Mouse (Mus musculus) cerebellum, adult 9-10 months (tissue): ENCODE measurements at regions not wholly inside any gene's neighbourhood (a gene's known extent, or its start where the extent isn't known, plus 50 kb on each side); places are given as distances from the start of the nearest gene placed in this dataset.

Experiments used
- DNase-seq: peaks from one replicate; pipeline ENCODE4 v3.0.0; 2022

DNA sequence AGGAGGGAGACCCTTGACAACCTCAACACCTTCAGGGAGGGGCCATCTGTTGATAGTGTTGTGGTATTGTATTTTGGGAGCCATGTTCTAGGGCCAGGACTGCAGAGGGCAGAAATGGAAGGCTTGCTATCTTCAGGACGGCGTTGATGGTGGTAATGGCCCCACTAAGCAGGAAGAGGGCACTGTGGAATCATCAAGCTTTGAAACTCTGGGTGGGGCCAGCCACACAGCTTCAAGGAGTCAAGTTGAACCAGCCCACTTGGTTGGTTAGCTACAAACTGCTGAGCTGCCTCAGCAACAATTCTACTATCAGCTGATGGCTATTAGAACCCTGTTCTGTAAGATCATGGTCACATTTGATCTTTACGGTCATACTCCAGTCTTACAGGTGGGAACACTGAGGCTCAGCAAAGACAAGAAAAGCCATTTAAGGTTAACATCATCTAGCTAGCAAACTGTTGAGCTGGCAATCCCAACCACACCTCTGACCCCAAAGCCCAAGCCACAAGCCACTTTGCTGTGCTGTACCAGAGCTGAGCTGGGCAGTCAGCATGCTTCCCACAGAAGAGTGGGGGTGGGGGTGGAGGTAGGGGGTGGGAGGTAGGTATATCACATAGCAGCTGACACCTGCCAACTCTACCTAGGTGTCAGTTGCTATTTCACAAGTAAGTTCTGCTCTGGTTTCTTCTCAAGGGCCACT lies 203.9 kb downstream of the Uaca start:
- DNase-seq: no peak

DNA sequence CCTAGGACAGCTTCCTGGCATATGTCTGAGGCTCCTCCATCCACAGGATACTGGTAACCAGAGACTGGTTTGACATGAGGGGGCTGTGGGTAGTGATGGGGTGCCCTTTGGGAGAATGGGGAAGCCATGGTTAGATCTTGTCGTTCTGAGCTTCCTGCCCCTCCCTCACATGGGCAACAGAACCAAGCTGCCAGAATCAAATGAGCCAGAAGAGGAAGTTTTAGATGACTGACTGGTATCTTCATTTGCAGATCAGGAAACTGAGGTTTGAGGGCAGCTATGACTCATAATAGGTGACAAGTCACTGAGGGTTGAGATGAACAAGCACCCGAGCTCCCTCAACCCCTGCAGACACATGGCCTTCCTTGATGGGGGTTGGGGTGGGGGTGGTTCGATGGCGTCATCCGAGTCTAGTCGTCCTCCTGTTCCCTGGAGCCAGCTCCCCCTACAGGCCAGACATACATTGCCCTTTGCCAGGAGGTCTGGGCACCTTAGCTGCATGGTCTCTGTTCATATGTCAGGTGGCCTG lies 204.7 kb downstream of the Uaca start:
- DNase-seq: no peak

DNA sequence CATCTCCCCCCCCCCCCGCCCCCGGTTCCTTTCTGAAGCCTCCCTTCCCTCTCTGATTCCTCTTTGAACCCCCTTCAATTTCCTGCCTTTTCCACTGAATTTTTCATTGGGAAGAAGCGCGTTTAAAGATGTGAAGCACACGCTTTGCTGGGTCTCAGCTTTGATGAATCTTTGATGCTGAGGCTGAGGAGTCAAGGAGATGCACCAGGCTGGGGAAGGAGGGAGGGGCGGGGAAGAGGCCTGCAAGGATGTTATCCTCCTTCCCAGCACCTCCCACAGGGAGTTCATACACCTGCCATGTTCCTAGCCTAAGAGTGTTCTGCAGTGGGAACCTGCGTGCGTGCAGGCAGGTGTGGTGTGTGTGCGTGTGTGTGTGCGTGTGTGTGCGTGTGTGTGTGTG lies 205.9 kb downstream of the Uaca start:
- no peak for DNase-seq

DNA sequence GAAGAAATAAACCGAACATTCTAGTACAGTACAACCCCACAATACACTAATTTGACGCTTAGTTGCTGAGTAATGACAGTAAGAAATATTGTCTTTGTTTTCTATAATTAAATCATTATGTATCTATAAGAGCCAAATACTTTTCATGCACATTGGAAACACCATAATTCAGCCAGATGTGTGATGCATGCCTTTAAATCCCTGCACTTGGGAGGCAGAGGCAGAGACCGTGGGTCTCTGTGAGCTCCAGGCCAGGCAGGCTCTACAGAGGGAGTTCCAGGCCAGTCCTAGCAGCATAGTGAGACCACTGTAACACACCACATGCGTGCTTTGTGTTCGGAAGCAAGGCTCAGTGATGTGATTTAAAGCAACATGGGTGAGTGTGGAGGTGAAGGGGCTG lies 208.2 kb downstream of the Uaca start:
- no peak for DNase-seq

DNA sequence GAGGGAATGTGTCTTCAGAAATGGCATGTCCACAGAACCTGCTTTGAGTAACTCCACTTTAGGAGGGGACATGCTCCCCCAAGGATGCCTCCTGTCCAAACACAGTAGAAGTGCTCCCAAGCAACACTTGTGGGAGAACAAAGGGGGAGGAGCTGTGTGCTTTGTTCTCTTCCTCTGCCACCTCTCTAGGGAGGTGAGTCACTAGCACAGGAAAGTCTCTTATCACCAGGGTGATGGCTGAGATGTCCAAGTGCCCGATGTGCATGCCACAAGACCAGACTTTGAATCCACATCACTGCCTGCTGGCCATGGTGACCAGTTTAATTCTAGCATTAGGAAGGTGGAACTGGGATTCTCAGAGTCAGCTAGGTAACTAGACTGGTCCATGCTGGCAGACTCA lies 214.1 kb downstream of the Uaca start:
- no peak for DNase-seq

DNA sequence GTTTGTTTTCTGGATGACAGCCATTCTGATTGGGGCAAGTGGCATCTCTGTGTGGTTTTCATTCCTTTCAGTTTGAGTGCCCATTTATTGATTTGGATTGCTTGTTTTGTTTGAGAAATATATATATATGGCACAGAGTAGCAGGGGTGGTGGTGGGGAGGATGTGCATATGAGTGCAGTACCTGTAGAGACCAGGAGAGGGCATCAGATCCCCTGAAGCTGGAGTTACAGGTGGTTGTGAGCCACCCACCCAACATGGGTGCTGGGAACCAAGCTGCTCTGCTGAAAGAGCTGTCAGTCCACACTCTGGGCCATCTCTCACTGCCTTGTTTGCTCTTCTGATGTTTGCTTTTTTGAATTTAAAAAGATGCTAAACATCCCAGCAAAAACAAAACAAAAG lies 216.7 kb downstream of the Uaca start:
- DNase-seq: no peak

DNA sequence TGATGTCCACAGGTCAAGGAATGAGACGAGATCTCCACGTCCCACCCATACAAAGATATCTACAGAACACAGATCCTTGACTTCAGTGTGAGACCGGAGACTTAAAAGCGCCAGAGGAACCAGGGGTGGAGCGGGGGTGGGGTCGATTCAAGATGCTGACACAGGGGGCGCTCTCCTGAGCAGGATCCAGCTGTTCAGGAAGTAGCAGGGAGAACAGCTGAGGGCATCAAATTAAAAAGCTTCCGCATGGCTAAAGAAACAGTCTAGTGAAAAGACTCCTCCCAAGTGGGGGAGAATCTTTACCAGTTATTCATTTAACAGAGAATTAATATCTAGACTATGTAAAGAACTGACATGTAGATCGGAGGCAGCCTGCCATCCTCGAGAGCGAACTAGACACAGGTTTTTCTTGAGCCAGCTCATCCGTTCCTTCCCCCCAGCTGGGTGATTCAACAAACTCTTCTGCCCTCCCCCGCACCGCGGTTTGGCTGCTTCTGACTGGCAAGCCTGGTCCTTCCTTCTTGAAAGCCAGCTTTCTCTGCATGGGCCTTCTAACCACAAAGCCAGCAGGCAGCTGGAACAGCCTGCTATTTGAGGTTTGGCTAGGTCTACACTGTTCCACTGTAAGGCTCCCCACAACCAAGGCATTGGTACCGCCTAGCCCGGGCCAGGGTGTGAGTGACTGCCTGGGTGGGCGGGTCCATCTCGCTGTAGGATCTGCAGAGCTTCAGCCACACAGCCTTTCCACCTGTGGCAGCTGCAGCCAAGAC lies 218.6 kb downstream of the Uaca start:
- DNase-seq: peak; percentile 22

DNA sequence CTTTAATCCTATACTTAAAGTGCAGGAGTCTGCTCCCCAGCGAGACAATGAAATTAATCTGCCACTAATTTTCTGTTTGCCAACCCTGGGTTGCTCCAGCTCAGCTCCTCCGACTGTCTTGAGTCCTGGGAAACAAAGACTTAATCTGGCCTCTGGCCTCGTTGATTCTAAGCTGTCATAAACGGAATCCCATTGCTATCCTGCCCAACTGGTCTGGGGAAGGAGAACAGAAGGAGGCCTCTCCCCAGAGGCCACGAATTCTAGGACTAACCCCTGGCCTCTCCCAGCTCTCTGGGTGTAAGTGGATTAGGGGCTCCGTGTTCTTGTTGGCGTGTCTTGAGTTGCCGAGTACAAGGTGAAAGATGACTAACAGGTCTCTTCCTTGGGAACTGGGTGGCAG lies 219.8 kb downstream of the Uaca start:
- no peak for DNase-seq

DNA sequence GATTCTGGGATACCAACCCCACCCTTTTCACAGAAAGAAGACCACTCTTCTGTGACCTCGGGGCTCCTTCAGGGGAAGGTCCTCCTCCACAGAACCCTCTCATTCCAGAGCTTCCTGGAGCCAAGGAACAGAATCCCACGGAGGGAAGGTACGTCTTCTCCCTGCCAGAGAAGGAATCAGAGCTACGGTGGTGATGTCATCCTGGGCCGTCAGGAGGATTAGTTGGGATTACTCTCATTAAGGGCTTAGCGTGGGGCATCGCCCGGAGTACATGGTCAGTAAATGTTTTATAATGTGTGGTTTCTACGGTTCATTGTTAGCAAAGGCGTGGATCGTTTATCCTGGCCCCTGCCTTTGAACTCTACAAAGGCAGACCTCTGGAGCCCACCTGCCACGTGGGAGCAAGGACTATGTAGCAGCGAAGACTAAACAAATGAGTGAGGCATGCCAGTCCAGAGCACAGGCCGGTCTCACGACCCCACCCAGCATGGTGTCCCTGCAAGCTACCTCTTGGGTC lies 221.1 kb downstream of the Uaca start:
- DNase-seq: no peak

DNA sequence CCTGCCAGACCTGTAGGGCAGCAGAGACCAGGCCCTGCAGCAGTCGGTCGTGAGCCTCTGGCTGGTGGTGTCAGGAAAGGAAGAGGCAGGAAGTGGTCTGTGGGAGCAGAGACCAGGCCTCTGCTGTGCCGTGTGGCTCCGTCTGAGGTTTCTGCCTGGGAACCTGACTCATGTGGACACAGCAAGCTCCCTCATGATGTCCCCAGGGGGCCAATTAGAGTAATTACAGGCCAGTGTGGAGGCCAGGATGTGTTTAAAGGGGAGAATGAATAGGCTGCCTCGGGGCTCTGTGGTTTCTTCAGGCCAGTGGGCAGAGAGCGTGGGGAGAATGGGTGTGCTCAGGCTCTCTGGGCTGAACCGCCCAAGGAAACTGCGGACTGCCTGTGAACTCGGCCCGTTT lies 222.3 kb downstream of the Uaca start:
- DNase-seq: no peak

DNA sequence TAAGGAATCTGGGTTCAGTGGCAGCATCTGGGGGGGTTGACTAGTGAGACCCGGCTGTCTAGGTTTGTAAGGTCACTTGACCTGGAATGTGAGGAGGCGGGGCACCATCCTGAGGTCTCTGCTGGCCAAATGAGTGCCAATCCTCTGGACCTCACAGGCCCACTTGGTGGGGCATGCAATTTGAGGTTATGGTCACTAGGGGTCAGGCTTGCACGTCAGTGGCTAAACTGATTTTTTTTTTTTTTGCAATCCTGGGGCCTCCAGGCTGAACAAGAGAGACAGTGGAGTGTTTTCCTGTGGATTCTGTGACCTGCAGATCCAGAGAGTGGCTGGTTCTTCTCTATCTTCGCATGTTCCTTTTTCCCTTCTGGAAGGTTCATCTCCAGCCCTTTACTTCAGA lies 225.6 kb downstream of the Uaca start:
- DNase-seq: no peak

DNA sequence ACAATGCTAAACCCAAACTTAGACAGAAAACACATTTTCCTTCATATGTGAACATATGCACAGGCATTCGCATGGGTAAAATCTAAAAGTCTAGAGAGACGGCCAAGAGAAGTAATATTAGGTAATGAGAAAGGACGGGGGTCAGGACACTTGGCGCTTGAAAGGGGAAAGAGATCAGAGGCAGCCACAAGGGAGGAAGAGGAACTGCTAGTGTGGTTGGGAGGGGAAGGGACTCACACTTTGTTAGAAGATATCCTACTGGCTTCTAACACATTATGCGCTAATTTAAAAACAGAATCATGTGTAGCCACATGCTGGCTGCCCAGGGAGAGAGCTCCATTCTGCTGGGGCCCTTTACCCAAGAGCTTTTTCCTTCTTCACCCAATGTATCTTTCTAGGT lies 227.5 kb downstream of the Uaca start:
- no peak for DNase-seq

DNA sequence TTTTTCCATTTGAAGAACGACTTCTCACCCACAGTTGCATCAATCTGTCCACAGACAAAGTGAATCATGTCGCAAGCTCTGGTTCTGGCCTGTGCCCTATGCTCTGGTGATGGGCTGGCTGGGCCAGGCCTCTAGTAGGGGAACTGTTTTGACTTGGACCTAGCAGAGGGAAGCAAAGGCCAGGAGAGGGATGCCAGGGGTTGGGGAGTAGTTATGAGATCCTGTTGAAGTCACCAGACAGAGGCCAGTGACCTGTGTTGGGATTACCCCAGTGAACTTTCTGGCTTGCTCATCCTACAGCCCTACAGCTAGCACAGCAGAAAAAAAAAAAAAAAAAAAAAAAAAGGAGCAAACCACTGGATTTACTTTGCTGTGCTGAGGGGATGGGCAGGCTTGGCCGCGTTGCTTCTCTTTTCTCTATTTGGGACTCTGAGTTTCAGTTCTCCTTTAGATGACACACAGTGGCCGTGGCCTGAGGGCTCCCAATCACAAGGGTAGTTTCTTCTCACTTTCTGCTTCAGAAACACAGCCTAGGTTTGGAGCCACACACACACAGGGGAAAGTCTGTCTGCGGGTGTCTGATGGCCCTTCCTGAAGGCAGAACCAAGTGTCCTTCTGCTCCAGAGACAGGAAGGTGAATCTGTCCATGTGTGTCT lies 228.2 kb downstream of the Uaca start:
- DNase-seq: no peak

DNA sequence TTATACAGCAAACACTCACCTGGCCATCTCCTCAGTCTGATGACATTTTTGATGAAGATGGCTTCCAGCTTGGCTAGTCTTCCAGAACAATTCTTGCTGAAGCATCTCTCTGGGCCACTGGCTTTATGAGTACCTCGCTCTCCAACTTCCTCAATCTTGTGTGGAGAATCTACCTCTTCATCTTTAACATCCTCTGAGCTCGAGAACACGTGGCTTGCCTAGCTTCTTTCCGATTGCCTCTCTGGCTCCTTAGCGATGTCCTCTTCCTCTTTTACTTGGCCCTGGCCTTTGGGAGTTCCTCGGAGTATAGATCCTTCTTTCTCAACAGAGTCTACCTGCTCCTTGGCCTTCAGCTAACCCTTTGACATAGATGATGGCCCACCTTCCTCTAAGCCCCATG lies 231.0 kb downstream of the Uaca start:
- DNase-seq: no peak

DNA sequence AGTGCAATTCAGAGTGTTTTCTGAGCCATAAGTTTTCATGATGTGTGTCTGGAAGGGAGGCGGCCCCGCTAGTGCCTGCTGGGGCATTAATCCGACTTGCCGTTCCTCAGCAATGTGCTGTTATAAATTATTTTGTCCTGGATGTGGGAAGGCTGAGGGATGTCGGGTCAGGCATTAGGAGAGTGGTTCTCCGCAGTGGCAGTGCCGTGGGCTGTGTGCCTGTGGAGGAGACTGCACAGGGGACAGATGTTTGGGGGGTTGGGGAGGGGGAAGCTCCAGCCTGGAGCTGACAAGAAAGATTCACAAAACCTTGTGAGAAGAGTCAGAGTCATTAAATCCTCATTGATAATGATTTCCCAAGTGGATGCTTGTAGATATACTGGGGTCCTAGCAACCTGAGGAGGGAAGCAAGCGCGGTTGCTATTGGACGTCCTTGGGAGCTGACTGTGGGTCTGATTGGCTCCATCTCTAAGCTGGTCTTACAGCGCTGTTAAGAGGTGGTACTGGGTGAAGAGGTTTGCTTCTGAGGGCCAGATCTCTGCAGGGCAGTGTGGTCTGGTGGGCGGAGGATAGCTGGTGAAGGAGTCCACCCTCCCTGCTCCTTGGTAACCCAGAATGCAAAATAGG lies 234.5 kb downstream of the Uaca start:
- no peak for DNase-seq

DNA sequence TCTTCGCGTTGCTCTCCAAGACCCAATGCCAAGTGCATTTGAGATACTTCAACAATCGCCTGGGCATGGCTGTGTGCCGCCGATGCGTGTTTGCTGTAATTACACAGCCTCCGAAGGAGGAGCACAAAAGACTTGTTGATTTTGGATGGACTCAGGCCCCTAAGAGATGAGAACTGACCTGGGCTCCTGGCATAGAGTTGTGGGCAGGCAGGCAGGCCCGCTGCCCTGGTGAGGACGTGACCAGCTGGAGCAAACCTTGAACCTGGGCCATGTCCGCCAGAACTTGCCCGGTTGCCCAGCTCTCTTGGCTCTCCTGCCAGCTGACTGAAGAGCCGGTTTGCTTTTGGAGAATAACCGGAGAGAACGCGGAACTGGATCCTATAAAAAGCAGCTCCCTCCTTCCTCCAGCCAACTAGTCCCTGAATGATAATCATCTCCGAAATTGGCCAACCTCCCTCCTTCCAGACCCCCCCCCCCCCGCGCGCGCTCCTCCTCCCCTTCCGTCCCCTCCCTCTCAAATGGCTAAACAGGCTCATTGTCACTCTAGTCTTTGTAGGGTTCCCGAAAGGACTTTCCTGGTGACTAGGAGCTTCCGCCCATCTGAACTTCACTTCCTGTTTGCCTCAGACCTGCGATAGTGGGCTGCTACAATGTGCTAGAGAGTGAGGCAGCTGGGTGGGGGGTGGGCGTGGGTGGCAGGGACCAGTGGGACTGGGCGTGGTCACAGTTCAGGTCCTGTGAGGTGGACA lies 237.5 kb downstream of the Uaca start:
- DNase-seq: peak; percentile 88

DNA sequence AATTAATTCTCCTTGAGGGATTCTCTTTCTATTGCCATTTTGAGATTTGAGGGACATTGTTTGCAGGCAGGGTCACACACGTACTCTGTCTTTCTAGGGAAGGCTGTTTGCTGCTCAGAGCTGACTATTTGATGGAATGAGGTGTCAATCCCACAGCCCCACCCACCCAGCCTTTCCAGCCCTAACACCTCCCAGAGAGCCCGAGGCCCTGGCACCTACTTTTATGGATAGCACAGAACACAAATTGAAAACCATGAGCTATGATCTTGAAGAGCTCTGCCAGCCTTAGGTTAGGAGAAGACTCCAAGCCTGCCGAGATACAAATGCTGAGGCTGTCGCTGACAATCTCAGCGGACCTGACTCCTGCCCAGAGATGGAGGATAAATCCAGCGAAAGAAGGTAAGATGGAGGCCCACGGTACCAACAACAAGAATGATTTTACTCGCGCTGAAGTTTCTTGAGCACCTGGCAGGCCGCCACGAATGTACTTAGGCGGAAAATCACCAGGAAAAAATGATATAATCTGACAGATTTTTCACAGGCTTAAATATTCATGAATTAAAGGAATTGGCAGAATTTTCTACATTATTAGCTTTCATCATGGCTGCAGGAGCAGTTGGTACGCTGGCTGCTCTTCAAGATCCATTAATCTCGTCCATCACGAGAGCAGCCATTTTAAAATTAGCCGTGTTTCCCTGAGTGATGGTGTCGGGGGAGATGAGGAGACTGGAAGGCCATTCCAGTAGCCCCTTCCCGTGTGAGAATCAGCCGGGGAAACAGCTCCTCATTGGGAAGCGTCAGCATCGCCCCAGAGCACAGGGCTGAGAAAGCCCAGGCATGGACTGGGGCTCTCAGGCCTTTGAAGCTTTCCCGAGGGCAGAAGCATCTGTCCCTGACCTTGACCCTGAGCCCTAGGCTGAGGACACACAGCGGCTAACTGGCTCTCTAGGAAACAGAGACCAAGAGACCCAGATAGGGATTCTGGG lies 238.4 kb downstream of the Uaca start:
- no peak for DNase-seq

DNA sequence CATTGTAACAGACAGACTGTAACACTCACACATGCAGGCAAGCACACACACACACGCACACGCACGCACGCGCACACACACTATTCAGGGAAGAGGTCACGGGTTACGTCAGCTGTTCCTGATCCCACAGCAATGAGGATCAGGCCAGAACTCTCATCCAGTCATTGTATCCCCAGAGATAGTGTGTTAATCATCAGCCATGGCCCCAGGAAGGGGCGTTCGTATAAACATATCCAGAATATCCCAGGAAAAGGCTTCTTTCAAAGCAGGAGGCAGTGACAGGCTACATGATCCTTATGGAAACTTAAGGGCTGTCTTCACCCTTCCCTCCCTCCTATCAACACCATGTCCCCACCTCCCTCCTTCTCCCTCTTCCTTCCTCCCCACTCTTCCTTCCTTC lies 239.3 kb downstream of the Uaca start:
- no peak for DNase-seq

DNA sequence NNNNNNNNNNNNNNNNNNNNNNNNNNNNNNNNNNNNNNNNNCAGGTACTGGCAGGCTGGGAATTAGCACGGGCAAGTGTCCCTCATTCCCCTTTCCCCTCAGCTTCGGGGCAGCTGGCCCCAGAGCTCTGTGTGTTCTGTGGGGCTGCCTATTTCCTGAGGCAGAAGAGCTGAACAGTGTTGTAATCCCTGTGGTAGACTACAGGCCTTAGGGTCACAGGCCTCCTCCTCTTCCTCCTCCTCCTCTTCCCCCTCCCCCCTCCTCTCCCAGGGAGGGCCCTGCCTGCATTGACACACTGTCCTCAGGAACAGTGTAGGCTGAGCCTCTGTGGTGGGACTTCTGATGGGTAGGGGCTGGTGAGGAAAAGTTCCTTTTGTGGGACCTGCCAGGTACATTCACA lies 247.7 kb downstream of the Uaca start:
- no peak for DNase-seq

DNA sequence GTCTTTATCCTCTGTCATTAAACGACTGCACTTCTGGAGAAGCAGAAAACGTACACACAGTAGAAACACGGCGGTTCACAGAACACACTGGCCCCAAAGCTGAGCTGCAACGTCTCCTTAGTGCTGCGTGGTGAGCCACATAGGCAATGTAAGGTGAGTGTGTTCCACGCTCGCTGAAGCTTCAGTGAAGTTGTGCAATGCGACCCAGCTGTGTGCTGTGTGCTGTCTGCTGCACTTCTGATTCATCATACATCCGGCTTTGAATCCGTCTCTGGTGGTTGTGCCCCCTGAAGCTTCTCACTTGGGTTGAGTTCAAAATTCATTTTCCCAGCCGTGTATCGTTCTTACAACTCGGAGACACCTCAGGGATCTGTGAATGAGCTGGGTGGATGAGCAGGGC lies 250.6 kb downstream of the Uaca start:
- no peak for DNase-seq

DNA sequence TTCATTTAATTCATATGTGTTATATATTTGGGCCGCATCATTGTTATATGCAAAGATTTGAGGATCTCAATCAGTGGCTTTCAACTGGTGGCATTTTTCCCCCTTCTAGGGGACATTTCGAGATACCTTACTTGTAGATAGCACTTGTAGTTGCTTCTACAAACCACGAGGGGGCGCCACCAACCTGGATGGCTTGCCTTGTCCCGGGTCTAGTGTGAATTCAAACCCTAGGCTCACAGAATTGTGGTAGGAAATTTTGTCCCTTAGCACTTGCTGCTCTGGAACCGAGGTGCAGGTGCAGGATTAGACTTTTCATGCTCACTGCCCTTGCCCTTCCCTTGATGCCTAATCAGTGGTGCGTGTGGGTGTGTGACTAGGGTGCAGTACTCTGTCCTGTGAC lies 252.2 kb downstream of the Uaca start:
- peak; percentile 63 for DNase-seq
